Mouse (Mus musculus): ENCODE data around the gene Arpin. TPM values are rescaled to one million over a fixed set of nuclear protein-coding genes. Genes with fewer than 3 reads are reported as not detected.

The Arpin gene
- polyA plus RNA-seq, 1 experiment from 2014 or later: 19.8 TPM

DNA sequence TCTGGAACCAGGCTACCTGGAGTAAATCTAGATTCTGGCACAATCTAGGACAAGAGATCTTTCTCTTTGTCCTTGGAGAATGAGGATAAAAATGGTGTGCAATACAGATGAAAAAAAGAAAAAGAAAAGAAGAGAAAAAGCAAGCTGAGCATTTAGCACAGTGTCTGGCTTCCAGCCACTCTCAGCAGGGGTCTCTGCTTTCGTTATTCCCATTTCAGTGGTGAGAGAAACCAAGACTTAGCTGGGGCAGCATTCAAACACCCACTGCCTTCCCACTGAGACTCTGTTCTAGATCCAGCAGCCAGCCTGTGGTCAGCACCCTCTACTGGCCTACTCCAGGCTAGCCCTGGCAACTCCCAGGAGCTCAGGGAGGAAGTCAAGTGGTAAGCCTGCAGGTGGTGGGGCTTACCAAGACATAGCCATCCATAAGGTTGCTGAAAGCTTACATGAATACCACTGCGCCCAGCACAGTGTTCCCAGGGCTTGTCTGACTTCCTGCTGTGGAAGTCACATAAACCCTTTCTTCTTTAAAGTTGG is 6.6 kb downstream of the Arpin start:
- Histone ChIP-seq H3K9ac (replicated peaks) (no peak overlapping the region), H3K4me1 (no peaks in the 10 kb centered on the region), H3K36me3 (peaks cover 14% of the 10 kb centered on the region), H3K27ac (replicated peaks) (no peak overlapping the region), H3K27me3 (replicated peaks) (no peaks in the 10 kb centered on the region), H3K4me2 (no peak overlapping the region), H3K4me3 (replicated peaks) (no peak overlapping the region), H3K9me3 (replicated peaks) (no peaks in the 10 kb centered on the region)
- ATAC-seq (ENCODE audit: low FRiP score): no peak
- WGBS: 79% methylated on average over 2 of the region's 2 CpGs

DNA sequence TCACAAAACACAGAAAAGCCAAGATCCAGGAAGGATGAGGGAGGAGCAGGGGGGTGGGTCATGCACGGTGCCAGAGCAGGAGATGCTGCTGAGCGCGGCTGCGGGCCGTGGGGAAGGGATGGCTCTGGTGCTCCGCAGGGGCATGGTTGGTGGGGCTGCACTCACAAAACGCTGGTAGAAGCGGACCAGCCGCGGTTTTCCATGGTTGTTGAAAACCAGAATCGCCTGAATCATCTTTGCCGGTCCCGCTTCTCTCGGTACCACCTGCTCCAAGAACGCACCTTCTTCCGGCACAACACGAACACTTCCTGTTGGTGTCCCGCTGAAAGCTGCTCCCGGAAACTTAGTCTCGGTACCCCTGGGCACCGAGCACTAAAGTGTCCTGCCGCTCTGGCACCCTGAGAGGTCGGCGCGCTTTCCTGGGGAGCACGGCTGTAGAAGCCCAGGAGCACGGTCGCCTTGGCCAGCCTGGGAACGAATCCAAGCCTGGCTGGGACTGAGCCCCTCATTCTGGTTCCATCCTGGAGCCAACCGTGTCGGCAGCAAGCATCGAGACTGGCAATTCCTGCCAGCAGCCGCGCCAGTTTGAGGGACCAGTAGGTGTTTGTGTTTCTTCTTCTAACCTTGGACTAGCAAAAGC is 14.7 kb downstream of the Arpin start, which contains the start of gene Ap3s2:
Gene Ap3s2, minus strand, starts transcription at position 306 of the 640 bp plus-strand sequence.
- Histone ChIP-seq H3K9me3 (replicated peaks) (no peaks in the 10 kb centered on the region), H3K4me2 (peak within 1 kb of the TSS; percentile 65), H3K27me3 (replicated peaks) (no peaks in the 10 kb centered on the region), H3K27ac (replicated peaks) (peak within 1 kb of the TSS; percentile 87), H3K9ac (replicated peaks) (peak within 1 kb of the TSS; percentile 69), H3K36me3 (0 out of 2 replicates have a peak, but pooled peaks cover 3% of the 10 kb centered on the region), H3K4me1 (peaks cover 24% of the 10 kb centered on the region), H3K4me3 (replicated peaks) (peak within 1 kb of the TSS; percentile 82)
- ATAC-seq (ENCODE audit: low FRiP score): peak; percentile 96
- WGBS: under 1% methylated on average over 34 of the region's 34 CpGs

DNA sequence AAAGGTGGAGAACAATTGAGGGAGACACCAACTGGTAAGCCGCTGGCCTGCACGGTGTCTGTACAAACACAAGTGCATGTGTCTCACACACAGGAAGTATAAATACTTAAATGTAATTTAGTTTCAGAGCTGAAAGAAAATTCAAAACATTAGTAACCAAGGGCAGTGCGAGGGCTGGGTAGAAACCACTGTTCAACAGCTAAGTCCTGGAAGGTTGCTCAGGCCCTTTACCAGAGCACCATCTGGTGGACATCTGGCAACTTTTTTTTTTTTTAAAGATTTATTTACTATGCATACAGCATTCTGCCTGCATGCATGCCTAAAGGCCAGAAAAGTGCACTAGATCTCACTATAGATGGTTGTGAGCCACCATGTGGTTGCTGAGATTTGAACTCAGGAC is 20.6 kb downstream of the Arpin start:
- H3K4me1 ChIP-seq: peaks cover 6% of the 10 kb centered on the region
- no peak for ATAC-seq (ENCODE audit: low FRiP score)
- H3K9ac ChIP-seq (replicated peaks): no peak overlapping the region
- H3K27ac ChIP-seq (replicated peaks): no peak overlapping the region
- H3K27me3 ChIP-seq (replicated peaks): no peaks in the 10 kb centered on the region
- no peak overlapping the region for H3K4me2 ChIP-seq
- WGBS: 68% methylated on average over 3 of the region's 3 CpGs
- peaks cover 44% of the 10 kb centered on the region for H3K36me3 ChIP-seq
- no peaks in the 10 kb centered on the region for H3K9me3 ChIP-seq (replicated peaks)
- no peak overlapping the region for H3K4me3 ChIP-seq (replicated peaks)

- Histone ChIP-seq H3K27ac (replicated peaks) (no peak overlapping the region), H3K9ac (replicated peaks) (no peak overlapping the region), H3K9me3 (replicated peaks) (no peaks in the 10 kb centered on the region), H3K4me3 (replicated peaks) (no peak overlapping the region), H3K27me3 (replicated peaks) (no peaks in the 10 kb centered on the region), H3K36me3 (peaks cover 67% of the 10 kb centered on the region), H3K4me2 (no peak overlapping the region), H3K4me1 (no peaks in the 10 kb centered on the region)
- WGBS: 68% methylated on average over 2 of the region's 2 CpGs
- ATAC-seq (ENCODE audit: low FRiP score): no peak
These were observed 27.8 kb downstream of the Arpin start for GRCm38 (mm10) chr7:79907356-79907755.

GRCm38 (mm10) chr7:79906914-79907313 is 28.2 kb downstream of the Arpin start:
- Histone ChIP-seq H3K27me3 (replicated peaks) (no peaks in the 10 kb centered on the region), H3K36me3 (peaks cover 68% of the 10 kb centered on the region), H3K9ac (replicated peaks) (no peak overlapping the region), H3K27ac (replicated peaks) (no peak overlapping the region), H3K4me3 (replicated peaks) (no peak overlapping the region), H3K4me2 (no peak overlapping the region), H3K9me3 (replicated peaks) (no peaks in the 10 kb centered on the region), H3K4me1 (no peaks in the 10 kb centered on the region)
- no peak for ATAC-seq (ENCODE audit: low FRiP score)
- WGBS: 94% methylated on average over 3 of the region's 3 CpGs

DNA sequence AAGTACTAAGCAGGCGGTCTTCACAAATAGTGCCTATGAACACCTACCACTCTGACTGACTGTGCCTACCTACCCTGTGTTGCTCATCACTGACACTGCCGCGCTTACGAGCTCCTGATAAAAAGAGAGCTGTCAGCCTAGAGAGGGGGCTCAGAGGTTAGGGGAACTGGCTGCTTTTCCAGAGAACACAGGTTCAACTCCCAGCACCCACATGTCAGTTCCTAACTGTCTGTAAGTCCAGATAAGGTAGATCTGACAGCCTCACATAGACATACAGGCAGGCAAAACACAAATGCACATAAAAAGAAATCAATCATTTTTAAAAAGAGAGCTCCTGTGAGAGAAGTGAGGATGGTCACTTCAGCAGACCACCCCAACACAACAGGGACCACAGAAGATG is 30.0 kb downstream of the Arpin start:
- Histone ChIP-seq H3K27ac (replicated peaks) (no peak overlapping the region), H3K36me3 (peaks cover 70% of the 10 kb centered on the region), H3K9ac (replicated peaks) (no peak overlapping the region), H3K4me1 (no peaks in the 10 kb centered on the region), H3K9me3 (replicated peaks) (no peaks in the 10 kb centered on the region), H3K4me3 (replicated peaks) (no peak overlapping the region), H3K27me3 (replicated peaks) (no peaks in the 10 kb centered on the region), H3K4me2 (no peak overlapping the region)
- ATAC-seq (ENCODE audit: low FRiP score): no peak
- WGBS: 92% methylated on average over 4 of the region's 4 CpGs

DNA sequence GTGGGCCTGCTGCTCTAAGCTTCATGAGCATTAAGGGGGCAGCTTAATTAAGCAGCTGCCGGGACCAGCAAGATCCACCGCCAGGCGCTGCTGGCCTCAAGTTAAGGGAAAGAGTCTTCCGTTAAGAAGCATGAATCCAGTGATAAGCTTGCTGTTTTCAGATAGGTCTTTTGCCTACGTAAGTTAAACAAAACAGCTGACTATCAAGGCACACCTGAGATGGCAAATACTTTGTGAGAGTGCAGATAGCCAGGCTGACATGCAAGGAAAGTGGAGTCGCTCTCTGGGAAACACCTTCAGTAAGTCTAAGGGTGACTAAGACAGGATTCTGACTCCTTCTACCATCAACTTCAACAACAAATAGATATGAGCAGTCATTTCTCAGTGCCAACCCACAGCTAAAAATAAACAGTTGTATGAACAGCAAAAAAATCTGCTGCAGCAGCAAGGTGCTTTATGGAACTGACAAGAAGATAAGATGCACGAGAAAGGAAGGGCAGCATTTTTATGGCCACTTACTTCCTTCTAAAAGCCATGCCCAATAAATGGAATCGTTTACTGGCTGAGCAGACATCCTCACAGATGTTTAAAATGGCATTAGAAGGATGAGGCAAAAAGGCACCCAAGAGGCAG is 31.9 kb downstream of the Arpin start:
- Histone ChIP-seq H3K9me3 (replicated peaks) (no peaks in the 10 kb centered on the region), H3K4me2 (no peak overlapping the region), H3K4me1 (no peaks in the 10 kb centered on the region), H3K36me3 (peaks cover 70% of the 10 kb centered on the region), H3K27me3 (replicated peaks) (no peaks in the 10 kb centered on the region), H3K27ac (replicated peaks) (no peak overlapping the region), H3K9ac (replicated peaks) (no peak overlapping the region), H3K4me3 (replicated peaks) (no peak overlapping the region)
- WGBS: 85% methylated on average over 8 of the region's 8 CpGs
- no peak for ATAC-seq (ENCODE audit: low FRiP score)

- Histone ChIP-seq H3K4me2 (no peak overlapping the region), H3K27me3 (replicated peaks) (no peaks in the 10 kb centered on the region), H3K9me3 (replicated peaks) (no peaks in the 10 kb centered on the region), H3K27ac (replicated peaks) (no peak overlapping the region), H3K9ac (replicated peaks) (no peak overlapping the region), H3K4me1 (no peaks in the 10 kb centered on the region), H3K4me3 (replicated peaks) (no peak overlapping the region), H3K36me3 (peaks cover 64% of the 10 kb centered on the region)
- 98% methylated on average over 6 of the region's 6 CpGs for WGBS
- no peak for ATAC-seq (ENCODE audit: low FRiP score)
These were observed 34.4 kb downstream of the Arpin start for GRCm38 (mm10) chr7:79900753-79901152.

- Histone ChIP-seq H3K9me3 (replicated peaks) (no peaks in the 10 kb centered on the region), H3K4me2 (no peak overlapping the region), H3K27me3 (replicated peaks) (no peaks in the 10 kb centered on the region), H3K9ac (replicated peaks) (no peak overlapping the region), H3K4me3 (replicated peaks) (no peak overlapping the region), H3K27ac (replicated peaks) (no peak overlapping the region), H3K36me3 (peaks cover 50% of the 10 kb centered on the region), H3K4me1 (no peaks in the 10 kb centered on the region)
- WGBS: 80% methylated on average over 3 of the region's 3 CpGs
- ATAC-seq (ENCODE audit: low FRiP score): no peak
These were observed 39.9 kb downstream of the Arpin start for GRCm38 (mm10) chr7:79895225-79895624.

DNA sequence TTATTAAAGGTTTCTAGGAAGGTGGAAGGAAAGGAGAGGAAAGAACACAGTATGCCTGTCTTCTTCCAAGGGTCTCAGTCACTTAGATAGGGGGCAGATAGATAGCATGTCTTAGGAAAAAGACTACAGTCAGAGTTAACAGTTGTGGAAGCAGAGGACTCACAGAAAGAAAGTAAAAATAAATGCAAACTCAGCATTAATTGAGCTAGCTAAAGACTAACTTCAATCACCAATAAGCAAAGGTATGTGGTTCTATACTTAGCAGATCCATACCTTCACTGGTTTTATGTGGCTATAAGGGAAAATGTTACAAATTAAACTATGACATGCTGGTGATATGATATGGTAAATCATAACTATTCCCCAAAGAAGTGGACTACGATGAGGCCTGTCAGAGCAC is 40.4 kb downstream of the Arpin start:
- ATAC-seq (ENCODE audit: low FRiP score): no peak
- Histone ChIP-seq H3K27ac (replicated peaks) (no peak overlapping the region), H3K9ac (replicated peaks) (no peak overlapping the region), H3K4me3 (replicated peaks) (no peak overlapping the region), H3K4me2 (no peak overlapping the region), H3K9me3 (replicated peaks) (no peaks in the 10 kb centered on the region), H3K36me3 (peaks cover 47% of the 10 kb centered on the region), H3K27me3 (replicated peaks) (no peaks in the 10 kb centered on the region), H3K4me1 (no peaks in the 10 kb centered on the region)
- WGBS: 95% methylated on average over 1 of the region's 1 CpGs

DNA sequence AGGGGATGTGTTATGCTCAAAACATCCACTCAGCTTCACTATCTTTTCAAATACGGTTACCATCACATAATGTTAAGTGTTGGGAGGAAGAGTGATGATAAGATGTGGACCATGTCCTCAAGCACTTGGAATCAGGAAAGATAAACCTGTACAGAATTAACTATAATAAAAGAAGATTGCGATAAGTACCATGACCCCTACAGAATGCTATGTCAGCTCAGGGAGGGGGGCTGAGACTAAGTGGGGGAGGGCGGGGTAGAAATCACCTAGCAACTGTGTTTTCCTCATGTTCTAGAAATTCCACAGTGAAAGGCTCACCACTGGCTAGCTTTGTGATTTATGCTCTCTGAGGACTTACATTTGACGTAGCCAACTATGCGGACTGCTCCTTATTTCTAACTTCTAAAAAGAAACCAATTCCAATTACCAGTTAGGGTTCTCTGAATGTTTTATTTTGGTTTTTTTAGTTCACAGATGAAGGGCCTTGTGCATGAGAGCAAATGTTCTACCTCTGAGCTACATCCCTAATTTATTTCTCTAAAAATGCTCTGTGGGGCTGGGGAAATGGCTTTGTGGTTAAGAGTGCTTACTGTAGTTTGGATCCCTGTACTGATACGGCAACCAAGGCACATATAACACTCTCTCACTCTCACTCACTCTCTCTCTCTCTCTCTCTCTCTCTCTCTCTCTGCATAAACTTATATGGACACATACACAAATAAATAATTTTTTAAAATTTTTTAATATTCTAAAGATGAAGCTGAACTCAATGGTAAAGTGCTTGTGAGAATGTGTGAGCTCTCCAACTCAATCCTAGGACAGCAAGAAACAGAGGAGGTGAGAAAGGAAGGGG is 42.4 kb downstream of the Arpin start:
- Histone ChIP-seq H3K36me3 (peaks cover 35% of the 10 kb centered on the region), H3K27ac (replicated peaks) (no peak overlapping the region), H3K9ac (replicated peaks) (no peak overlapping the region), H3K9me3 (replicated peaks) (no peaks in the 10 kb centered on the region), H3K4me3 (replicated peaks) (no peak overlapping the region), H3K4me2 (no peak overlapping the region), H3K27me3 (replicated peaks) (no peaks in the 10 kb centered on the region), H3K4me1 (no peaks in the 10 kb centered on the region)
- ATAC-seq (ENCODE audit: low FRiP score): no peak
- WGBS: 90% methylated on average over 6 of the region's 6 CpGs

Data from neural tube, embryonic 15.5 days (tissue).